Mouse (Mus musculus) heart, postnatal 0 days (tissue): ENCODE results near the gene Igf1r.

Experiments used
- CTCF ChIP-seq: IDR thresholded peaks from 2 replicates; pipeline ENCODE4 v1.5.1; 2016; ENCODE audit warnings: antibody characterized with exemption, control low read depth, low read depth
- EP300 ChIP-seq: IDR thresholded peaks from 2 replicates; pipeline ENCODE4 v1.6.1; 2016; ENCODE audit warnings: antibody characterized with exemption, low read depth

DNA sequence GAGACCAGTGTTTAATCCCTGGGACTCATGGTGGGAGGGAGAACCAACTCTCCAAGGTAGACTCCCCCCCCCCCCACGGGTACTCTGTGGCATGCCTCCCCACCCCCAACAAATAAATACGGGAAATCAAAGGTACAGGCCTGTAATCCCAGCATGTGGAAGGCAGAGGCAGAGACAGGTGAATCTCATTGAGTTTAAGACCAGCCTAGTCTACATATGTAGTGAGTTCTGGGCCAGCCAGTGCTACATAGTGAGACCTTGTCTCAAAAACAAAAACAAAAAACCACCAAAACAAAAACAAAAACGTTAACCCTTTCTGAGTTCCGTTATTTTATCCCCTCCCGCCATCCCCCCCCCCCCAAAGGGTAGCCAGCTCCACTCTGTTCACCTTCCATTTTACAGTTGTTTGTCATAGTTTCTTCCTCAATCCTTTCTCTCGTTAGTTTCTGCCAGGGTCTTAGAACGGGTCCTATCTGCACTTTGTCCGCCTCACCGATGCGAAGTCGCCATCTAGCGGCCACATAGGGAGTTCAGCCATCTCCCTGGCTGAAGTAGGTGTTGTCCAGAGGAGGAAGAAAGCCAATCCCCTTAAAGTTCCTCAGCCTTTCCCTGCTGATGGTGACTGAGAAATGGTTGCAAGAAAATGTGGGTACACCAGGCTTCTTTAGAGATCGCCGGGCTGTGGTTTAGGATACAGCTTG is 9.1 kb downstream of the Igf1r start:
- TF ChIP-seq CTCF, result peak; percentile 96
- TF ChIP-seq EP300, result no peak
